Mouse (Mus musculus): ENCODE measurements at regions not wholly inside any gene's neighbourhood (a gene's known extent, or its start where the extent isn't known, plus 50 kb on each side); places are given as distances from the start of the nearest gene placed in this dataset.
A peak's percentile ranks its signal among the peaks of the same experiment; 100 is the strongest.

DNA sequence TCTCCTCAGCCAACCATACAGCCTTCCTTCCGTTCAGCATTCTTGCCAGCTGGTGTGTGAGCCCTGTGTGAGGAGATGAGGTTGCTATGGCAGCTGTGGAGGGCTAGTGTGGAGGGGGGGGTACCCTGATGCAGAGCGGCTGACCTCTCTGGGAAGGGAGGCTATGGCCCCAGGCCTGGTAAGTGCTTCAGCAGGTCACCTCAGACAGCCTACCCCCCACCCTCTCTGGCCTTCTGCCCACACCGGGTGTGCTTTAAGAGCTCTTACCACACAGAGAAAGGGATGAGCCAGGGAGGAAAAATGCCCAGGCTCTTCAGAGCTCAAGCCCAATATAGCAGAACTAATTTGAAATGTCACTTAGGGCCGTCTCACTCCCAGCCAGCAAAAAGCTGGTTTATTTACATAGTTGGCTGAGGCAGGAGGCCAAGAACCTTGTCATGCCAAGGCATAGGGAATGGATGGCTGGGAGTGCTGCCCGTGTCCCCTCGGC is 69.1 kb upstream of the Pja1 start:
- DNase-seq, result no peak

DNA sequence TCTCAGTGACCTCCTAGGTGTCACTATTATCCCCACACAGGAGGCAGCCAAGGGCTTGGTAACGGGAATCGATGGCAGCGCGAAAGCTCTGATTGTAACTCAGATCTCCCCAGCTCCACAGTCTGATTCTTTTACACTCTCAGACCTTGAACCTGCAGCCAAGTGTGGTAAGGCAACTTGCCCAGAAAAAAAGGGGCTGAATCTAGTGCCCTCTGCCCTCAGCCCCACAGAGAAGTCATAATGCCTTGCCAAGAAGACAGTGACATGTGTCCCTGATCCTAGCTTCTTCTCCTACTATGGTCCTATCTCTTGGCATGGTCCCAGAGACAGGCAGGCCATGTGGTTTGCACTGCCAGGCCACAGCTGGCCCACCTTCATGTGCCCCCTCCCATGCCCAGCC is 68.6 kb upstream of the Pja1 start:
- no peak for DNase-seq

DNA sequence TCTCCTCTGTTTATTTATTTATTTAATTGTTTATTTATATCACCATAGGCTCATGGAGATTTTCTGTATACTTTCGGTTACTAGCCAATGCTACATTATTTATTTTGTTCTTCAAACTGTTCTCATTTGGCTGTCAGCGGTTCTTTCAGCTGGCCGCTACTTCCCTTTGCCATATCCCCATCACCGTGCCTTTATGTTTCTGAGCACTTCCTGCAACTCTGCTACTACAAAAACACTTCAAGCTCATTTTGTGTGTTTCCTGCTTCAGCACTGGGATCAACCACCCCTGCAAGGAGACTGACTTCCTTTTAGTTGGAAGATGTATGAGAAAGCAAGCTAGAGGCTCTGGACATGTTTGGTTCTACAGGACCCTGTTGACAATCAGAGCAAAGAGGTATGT is 66.7 kb upstream of the Pja1 start:
- no peak for DNase-seq

DNA sequence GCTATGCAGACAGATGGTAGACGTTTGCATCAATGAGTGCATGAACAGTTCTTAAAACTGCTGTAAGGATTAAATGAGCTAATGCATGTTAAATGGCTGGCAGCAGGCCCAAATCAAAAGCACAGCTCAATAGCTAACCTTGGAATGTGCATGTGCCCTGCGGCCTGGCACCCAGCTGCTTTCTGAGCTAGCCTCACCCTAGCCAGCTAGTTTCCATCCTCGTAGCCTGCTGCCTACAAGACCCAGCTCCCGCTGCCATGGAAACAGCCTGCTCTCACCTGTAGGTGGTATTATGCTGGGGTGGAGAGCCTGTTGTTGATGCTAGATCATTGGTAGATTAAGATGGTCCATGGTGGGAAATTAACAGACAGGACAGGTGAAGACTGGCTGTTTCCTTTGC is 63.8 kb upstream of the Pja1 start:
- DNase-seq, result no peak

DNA sequence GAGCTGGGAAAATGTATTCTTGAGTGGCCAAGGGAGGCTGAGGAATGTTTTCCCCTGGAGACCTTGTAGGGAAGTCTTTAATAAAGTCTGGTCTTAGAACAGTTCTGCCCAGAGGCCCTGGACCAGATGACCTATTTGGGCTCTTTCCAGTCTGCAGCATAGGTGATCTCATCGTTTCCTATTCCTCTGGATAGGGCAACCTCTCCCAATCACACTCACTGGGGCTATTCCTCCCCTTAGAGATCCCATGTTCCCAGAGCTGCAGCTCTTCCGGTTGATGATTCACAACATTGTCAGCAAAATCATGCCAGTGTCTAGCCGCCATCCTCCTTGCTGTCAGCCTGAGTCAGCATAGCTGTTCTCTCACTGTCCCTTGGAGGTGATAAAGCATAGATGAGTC is 60.1 kb upstream of the Pja1 start:
- no peak for DNase-seq

DNA sequence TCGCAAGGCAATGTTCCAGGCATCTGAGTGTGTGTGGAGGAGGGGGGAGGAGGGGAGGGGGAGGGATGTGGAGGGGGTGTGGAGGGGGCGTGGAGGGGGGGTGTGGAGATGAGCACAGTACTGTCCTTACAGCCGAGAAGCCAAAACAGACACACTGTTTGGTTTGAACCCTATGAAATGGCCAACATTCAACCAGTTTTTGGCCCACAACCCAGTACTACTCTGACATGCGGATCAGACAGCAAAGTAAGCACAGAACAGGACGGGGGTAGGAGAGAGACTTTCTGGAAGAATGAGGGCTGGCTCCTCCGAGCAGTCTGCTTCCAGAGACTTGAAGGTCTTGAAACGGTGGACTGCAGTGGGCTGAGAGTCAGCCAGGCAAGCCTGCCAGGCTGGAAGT is 59.4 kb upstream of the Pja1 start:
- DNase-seq, result no peak

DNA sequence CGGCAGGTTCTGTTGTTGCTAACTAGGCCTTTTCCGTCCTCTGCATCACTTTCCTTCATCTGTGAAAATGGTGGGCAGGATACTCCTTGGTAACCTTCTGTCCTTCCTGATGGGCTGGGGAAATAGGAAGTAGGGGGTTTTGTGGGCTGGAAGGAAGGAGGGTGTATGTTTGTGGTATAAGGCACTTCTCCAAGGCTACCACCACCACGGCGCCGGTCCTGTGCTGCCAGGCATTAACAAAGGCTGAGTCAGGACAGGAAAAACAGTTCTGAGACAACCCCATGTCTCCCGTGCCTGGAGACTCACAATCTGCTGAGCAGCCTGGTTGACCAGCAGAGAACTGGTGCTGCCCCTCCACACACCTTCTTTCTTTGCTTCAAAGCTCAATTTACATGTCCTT is 52.2 kb upstream of the Pja1 start:
- no peak for DNase-seq

DNA sequence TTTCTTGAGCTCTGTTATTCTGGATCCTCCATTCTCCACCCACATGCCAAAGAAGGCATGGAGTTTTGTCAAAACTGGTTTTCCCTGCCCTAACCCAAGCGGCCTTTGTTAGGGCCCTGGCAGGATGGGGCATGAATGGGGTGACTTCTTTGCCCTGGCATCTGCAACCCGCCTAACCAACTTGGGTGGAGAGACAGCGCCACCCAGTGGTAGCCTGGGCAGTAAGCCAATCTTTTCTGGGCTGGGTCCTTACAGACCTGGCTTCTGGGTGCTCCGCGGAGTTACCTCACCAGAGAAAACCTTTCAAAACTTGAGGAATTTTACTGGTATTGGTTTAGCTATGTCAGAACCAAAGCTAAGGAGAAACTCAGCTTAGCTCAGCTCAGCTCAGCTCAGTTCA is 51.8 kb upstream of the Pja1 start:
- peak; percentile 40 for DNase-seq

DNA sequence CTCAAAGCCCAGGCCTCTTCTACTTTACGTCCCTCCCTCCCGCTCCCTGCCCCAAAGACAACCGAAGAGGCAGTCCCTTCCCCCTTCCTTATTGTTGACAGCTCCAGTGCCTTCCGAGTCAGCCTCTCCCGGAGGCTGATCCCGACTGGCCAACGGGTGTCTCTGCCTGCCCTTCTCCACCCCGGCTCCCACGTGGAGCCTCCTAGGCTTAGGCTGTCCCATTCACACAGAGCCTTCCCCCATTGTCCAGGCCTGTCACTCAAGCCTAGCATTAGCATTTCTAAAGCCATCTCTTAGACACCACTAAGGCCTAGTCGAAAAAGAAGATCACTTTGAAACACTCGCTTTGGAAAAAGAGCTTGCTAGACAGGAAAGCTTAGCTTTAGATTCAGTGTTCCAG is 51.2 kb upstream of the Pja1 start:
- DNase-seq, result no peak

DNA sequence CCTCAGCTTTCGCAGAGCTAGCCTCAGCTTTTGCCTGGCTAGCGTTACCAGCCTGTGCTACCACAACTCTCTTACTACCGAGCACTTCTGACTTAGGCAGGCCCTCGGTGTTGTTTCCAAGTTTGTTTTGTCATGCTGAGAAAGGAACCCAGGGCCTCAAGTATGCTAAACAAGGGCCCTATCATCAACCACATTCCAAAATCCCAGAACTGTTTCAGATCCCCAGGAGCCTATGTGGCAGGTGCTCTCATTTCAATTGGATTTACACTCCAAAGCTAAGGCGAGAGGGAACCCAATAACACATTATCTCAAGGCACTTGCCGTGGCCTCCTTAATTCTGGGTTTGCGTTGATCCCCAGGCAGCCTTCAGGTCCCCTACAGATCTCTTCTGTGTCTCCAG is 50.8 kb upstream of the Pja1 start:
- DNase-seq, result no peak
